Mouse (Mus musculus): Measurements from ENCODE around the gene Gm44511. TPM values are rescaled to one million over a fixed set of nuclear protein-coding genes. Genes with fewer than 3 reads are reported as not detected.

The Gm44511 gene
- not detected for total RNA-seq (2021)
- long read RNA-seq, experiment 1, partial matches to known transcripts: 0 of 10 reads
- long read RNA-seq, experiment 1, other reads (novel, unspliced or antisense): 10 of 10 reads
- long read RNA-seq, experiment 2, partial matches to known transcripts: 0 of 9 reads
- long read RNA-seq, experiment 2, other reads (novel, unspliced or antisense): 9 of 9 reads

DNA sequence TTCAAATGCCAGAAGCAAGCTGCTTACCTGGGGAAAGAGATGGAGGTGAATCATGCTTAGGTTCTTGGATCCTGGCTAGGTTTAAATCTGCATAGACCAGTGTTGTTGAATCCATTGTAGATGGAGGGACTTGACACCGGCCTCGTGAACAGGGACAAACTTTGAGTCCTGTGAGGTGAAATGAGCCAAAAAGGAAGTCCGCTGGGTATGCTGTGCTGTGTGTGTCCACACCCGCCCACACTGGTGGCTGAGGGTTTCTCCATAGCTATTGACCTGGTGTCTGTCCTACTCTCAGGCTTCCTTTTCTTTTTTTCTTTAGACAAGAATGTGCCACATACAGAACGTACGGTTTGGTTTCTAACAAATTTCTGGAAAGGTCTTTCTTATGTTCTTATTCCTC, at the start of gene Gm44511, which contains the start of gene Klrb1b:
TSS of gene Gm44511 (minus strand) at position 184 of the 400 bp plus-strand sequence.
TSS of gene Klrb1b (minus strand) at position 200 of the 400 bp plus-strand sequence.
- intact Hi-C loops (cut with DNase I): no loop called here
- no peak within 1 kb of the TSS for H3K4me3 ChIP-seq
- TF ChIP-seq CTCF (IDR thresholded peaks at IDR 0.05): no peak
- no peak within 1 kb of the TSS for H3K27ac ChIP-seq
- DNase-seq: no peak

DNA sequence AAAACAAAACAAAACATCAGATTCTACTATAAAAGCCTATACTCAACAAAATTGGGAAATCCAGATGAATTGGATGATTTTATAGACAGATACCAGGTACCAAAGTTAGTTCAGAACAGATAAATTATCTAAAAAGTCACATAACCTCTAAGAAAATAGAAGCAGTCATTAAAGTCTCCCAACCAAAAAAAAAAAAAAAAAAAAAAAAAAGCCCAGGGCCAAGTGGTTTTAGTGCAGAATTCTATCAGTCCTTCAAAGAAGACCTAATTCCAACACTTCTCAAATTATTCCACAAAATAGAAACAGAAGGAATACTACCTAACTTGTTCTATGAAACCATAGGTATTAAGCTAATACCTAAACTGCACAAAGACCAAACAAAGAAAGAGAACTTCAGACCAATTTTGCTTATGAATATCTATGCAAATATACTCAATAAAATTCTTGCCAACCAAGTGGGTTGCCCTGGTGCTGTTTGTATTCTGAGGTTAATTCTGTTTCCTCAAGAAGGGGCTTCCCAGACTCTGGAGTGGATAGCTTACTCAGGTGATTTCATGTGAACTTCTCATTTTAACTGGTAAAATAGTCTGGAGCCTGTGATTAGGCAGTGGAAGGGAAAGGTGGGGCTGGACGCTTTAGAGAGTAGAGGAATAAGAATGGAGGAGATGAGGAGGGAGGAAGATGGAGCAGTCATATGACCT, 45.9 kb upstream of the Gm44511 start:
- H3K4me3 ChIP-seq: no peak overlapping the region
- TF ChIP-seq CTCF (IDR thresholded peaks at IDR 0.05): no peak
- no peak overlapping the region for H3K27ac ChIP-seq
- DNase-seq: no peak
- intact Hi-C loops (cut with DNase I): no loop called here

DNA sequence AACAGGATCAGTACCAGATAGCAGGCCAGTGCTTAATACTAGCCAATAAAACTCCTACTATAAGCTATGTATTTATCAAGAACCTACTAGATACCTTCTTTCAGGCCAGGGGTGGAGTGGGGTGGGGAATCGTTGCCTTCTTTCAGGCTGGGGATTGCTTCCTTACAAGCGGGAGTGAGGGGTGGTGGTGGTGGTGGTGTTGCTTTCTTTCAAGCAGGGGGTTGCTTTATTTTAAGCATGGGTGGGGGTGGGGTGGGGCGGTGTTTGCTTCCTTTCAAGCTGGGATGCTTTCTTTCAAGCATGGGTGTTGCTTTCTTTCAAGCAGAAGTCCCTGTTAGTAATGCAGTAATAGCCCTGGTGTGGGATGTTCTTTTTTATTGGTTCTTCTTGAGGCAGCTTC, 42.7 kb upstream of the Gm44511 start:
- Histone ChIP-seq H3K4me3 (no peak overlapping the region), H3K27ac (no peak overlapping the region)
- DNase-seq: no peak
- TF ChIP-seq CTCF (IDR thresholded peaks at IDR 0.05): no peak
- intact Hi-C loops (cut with DNase I): no loop called here

DNA sequence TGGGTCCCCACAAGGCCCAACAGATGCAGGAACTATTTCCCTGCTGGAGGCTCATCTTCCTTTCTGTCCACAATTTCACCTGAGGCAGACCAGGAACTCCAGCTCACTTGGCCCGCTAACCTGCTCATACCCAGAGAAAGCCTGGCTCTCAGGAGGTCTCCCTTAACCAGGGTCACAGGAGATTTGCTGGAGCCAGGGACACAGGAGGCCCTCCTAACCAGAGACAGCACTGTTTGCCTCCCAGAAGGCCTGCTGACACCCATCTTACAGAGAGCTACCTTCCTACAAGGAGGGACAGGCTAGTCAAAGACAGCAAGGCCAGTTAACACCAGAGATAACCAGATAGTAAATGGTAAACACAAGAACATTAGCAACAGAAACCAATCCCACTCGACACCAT, 31.9 kb upstream of the Gm44511 start:
- intact Hi-C loops (cut with DNase I): no loop called here
- H3K4me3 ChIP-seq: no peak overlapping the region
- no peak for DNase-seq
- H3K27ac ChIP-seq: no peak overlapping the region
- no peak for TF ChIP-seq CTCF (IDR thresholded peaks at IDR 0.05)

DNA sequence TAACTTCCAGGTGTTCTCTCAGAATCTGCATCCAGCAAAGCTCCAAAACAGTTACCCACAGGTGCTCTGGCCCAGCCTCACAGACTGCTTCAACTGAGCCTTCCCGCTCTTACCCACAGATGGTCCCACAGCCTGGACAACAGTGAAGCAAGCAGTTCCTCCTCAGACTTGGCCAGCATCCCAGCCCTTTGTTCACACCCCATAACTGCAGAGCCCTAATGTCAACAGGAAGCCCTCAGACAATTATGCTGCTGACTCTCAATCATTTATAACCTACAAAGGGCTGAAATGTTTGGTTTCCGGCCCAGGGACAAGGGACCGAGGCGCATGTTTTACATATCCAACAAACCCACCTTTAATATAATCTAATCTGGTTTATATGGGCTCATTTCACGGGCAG, 30.1 kb upstream of the Gm44511 start:
- TF ChIP-seq CTCF (IDR thresholded peaks at IDR 0.05): no peak
- intact Hi-C loops (cut with DNase I): no loop called here
- DNase-seq: peak; percentile 78
- H3K27ac ChIP-seq: peak overlapping the region; percentile 43
- H3K4me3 ChIP-seq: no peak overlapping the region

DNA sequence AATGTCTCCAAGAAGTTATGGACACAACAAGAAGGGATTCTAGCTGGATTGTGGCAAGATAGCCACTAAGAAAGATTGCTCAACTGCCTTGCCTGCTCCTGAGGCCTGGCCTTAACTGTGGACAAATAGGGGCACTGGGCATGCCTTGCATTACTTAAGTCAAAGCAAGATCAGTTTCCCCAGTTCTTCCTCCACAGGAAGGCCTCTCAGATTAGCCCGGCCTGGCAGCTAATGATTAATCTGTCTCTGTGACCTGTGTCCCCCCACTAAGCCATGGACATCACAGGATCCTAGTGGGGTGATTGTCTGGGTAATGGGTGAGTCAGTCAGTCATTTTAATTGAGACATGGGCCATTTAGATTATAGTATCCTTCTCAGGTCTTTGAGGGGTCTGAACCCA, 29.4 kb upstream of the Gm44511 start:
- Histone ChIP-seq H3K4me3 (no peak overlapping the region), H3K27ac (peak overlapping the region; percentile 43)
- DNase-seq: no peak
- TF ChIP-seq CTCF (IDR thresholded peaks at IDR 0.05): no peak
- intact Hi-C loops (cut with DNase I): loop anchor here (2.0 kb wide), 1 partner anchor 211 kb away; no protein-coding TSS in a partner anchor

DNA sequence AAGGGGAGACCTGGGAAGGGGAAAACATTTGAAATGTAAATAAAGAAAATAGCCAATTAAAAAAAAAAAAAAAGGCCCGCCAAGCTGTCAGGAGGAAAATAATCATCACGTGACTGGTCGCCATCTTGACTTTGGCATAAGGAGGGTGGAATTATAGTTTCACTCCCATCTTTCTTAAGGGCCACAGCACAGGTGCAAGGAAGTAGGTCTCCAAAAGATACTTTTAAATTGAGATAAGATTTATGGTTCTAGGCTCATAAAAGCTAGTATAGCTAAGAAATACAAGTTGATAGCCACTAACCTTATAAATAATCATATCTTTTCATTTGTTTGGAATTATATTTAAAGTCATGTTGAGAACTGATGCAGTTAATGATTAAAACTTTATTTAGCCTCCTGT, 28.8 kb upstream of the Gm44511 start:
- no peak for DNase-seq
- intact Hi-C loops (cut with DNase I): loop anchor here (1.0 to 5.0 kb wide), 4 partner anchors 212 to 512 kb away; no protein-coding TSS in a partner anchor
- no peak for TF ChIP-seq CTCF (IDR thresholded peaks at IDR 0.05)
- no peak overlapping the region for H3K4me3 ChIP-seq
- no peak overlapping the region for H3K27ac ChIP-seq

DNA sequence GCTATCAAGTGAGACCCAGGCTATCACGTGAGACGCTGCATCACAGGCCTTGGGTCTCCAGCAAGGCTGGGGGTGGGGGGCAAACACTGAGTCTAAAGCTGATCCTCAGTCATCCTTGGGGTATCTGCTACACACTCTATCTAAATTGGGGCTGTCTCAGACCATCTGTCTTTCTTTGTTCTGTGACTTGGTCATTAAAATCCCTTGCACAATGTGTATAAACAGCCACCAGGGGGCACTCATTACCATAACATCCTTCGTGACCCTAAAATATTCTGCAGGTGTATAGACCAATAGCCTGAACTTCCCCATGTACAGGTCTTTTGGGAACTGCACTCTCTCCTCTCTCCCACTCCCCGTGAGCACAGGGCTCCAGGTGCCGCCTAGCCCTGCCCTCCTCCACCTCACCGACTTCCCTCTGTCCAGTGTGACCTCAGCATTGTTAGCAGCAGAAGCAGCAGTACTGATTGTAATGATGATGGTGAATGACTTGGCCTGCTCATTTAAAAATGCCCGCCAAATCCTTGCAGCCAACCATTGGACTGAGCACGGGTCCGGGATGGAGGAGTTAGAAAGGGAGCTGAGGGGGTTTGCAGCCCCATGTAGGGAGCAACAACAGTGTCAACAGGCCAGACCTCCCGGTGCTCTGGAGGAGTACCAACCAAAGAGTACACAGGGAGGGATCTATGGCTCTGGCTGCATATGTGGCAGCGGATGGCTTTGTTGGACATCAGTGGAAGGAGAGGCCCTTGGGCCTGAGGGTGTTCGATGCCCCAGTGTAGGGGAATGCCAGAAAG, 28.1 kb upstream of the Gm44511 start:
- no peak overlapping the region for H3K4me3 ChIP-seq
- DNase-seq: peak; percentile 64
- intact Hi-C loops (cut with DNase I): loop anchor here (1.0 to 5.0 kb wide), 4 partner anchors 213 to 513 kb away; no protein-coding TSS in a partner anchor
- H3K27ac ChIP-seq: no peak overlapping the region
- TF ChIP-seq CTCF (IDR thresholded peaks at IDR 0.05): peak; percentile 84

DNA sequence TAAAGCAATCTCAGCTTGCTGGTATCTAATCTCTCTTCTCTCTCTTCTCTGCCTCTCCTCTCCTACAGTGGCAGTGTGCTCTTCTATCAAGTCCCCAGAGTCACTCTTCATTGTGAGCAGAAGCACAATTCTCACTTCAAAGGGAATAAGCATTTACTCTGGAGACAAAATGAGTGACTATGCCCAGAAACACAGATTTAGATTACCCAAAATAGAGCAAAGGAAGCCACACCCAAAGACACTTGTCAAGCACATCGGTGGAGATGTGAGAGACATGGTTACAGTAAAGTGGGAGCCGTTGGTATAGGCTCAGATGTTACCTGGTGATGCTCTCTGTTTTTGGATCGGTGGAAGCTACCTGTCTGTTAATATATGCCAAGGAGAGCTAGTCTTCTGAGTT, 26.7 kb upstream of the Gm44511 start:
- DNase-seq: no peak
- intact Hi-C loops (cut with DNase I): loop anchor here (5.0 kb wide), 2 partner anchors 235 to 515 kb away; no protein-coding TSS in a partner anchor
- TF ChIP-seq CTCF (IDR thresholded peaks at IDR 0.05): no peak
- Histone ChIP-seq H3K27ac (no peak overlapping the region), H3K4me3 (no peak overlapping the region)

DNA sequence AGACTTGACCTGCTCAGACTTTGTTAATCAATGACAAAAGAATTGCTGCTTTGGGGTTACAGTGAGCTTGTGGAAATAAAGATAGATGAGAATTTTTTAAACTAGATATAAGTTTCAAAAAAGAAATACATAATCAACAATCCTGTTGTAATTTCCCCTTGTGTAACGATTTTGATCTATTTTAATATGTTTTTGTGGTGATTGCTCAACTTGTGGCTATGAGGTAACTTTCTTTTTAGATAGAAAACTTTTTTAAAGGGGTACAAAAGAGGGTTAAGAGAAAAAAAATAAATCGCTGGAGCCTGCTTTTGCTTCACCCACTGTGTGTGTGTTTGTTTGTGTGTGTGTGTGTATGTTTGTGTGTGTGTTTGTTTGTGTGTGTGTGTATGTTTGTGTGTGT, 25.0 kb upstream of the Gm44511 start:
- TF ChIP-seq CTCF (IDR thresholded peaks at IDR 0.05): no peak
- intact Hi-C loops (cut with DNase I): loop anchor here (5.0 kb wide), 2 partner anchors 236 to 516 kb away; no protein-coding TSS in a partner anchor
- peak overlapping the region; percentile 35; the same call in 1 of the 2 replicates for H3K27ac ChIP-seq
- H3K4me3 ChIP-seq: no peak overlapping the region
- no peak for DNase-seq

DNA sequence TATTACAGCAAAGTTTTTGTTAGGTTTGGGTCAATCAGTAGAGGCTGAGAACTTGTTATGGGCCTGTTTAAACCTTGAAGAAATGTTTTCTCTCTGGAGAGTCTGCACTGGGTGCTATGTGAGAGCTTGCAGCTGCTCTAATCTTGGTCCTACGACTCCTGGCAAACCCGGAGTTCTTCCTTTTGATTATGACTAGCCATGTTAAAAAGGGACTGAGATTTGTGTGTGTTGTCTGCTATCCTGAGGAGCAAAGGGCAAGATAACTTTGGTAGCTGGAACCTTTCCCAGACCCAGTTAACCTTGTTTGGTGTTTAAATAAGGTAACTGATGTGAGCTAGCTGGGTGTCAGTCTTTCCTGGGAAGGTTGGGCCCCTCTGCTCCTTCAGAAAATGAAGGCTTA, 24.6 kb upstream of the Gm44511 start:
- DNase-seq: no peak
- peak overlapping the region; percentile 35; the same call in 1 of the 2 replicates for H3K27ac ChIP-seq

DNA sequence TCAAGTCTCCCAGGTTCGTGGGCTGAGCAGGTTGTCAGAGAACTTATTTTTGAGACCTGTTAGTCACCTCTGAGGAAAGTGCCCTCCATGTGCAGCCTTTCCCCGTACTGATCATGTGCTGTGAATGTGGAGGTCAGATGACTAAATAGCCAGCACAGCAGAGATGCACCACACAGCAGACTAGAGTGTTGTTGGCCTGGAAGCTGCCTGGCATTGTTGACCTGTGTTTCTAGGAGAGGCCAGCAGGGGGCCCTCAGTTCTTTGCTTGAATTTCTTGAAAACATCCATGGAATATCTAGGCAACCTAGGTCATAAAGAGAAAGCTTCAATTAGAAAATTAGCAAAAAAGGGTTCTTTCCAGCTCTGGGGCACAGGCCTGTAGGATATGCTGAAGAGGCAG, 23.8 kb upstream of the Gm44511 start:
- H3K4me3 ChIP-seq: no peak overlapping the region
- intact Hi-C loops (cut with DNase I): loop anchor here (5.0 to 10.0 kb wide), 3 partner anchors 237 to 685 kb away; partner anchors contain the start of gene Gabarapl1
- DNase-seq: peak; percentile 52
- TF ChIP-seq CTCF (IDR thresholded peaks at IDR 0.05): peak; percentile 69
- peak overlapping the region; percentile 35; the same call in 1 of the 2 replicates for H3K27ac ChIP-seq

More for the DNA sequence above, 24.6 kb upstream of the Gm44511 start:
- no peak for TF ChIP-seq CTCF (IDR thresholded peaks at IDR 0.05)
- H3K4me3 ChIP-seq: no peak overlapping the region
- intact Hi-C loops (cut with DNase I): loop anchor here (5.0 kb wide), 2 partner anchors 237 to 517 kb away; no protein-coding TSS in a partner anchor

All from gastrocnemius, adult 2 months (tissue).